ENCODE assay signal across 8 mouse cellular contexts in the genomic region with DNA sequence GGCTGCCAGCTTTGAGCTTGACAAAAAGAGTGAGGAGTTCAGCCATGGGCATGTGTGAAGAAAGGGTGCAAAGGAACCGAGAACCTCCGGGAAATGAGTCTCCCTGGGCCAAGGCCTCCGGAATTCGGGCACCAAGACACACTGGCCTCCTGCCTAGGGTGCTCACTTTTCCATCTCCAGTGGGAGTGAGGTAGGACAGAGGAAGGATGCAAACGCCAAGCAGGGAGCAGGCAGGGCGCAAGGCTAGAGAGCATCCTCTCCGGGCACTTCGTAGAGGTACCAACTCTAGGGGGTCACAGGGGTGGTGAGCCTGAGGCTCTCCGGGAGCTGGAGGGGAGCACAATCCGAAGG. TPM values are rescaled to one million over a fixed set of nuclear protein-coding genes. Genes with fewer than 3 reads are reported as not detected.
DNase-seq lines count a peak whose midpoint lies in the region; ATAC-seq lines count a peak whose summit lies in the region.

No protein-coding gene starts in this region.

- H3K4me2 ChIP-seq in lung, embryonic 15.5 days: peak overlapping the region; percentile 94
- peak overlapping the region; percentile 56 for H3K4me2 ChIP-seq in forebrain, embryonic 16.5 days (ENCODE audit: low read length)
- H3K4me2 ChIP-seq in liver, embryonic 13.5 days: peak overlapping the region; percentile 75

- H3K4me1 ChIP-seq in lung, embryonic 15.5 days: peaks cover 28% of the 10 kb centered on the region
- H3K4me1 ChIP-seq in forebrain, embryonic 16.5 days (replicated peaks; ENCODE audit: control insufficient read depth, insufficient read depth, low read length): peaks cover 49% of the 10 kb centered on the region
- H3K4me1 ChIP-seq in liver, embryonic 13.5 days (replicated peaks): 0 out of 2 replicates have a peak, but pooled peaks cover 6% of the 10 kb centered on the region

- H3K36me3 ChIP-seq in lung, embryonic 15.5 days: no peaks in the 10 kb centered on the region
- no peaks in the 10 kb centered on the region for H3K36me3 ChIP-seq in forebrain, embryonic 16.5 days (ENCODE audit: control insufficient read depth, insufficient read depth)
- H3K36me3 ChIP-seq in liver, embryonic 13.5 days: no peaks in the 10 kb centered on the region

- ATAC-seq in cerebellum, adult (ENCODE audit: insufficient number of reproducible peaks, low FRiP score, low TSS enrichment): peak; percentile 31; the same call in 1 of the 2 replicates
- no peak for ATAC-seq in lung, embryonic 15.5 days (ENCODE audit: borderline replicate concordance, extremely low read depth, low FRiP score, low TSS enrichment)
- peak; percentile 11 for ATAC-seq in forebrain, embryonic 16.5 days
- no peak; the same call in 1 of the 2 replicates for ATAC-seq in liver, embryonic 13.5 days (ENCODE audit: low read depth)

- H3K4me3 ChIP-seq in lung, embryonic 15.5 days: peak overlapping the region; percentile 82
- peak overlapping the region; percentile 98 for H3K4me3 ChIP-seq in forebrain, embryonic 16.5 days (replicated peaks; ENCODE audit: low read length)
- H3K4me3 ChIP-seq in liver, embryonic 13.5 days (replicated peaks): peak overlapping the region; percentile 60

- no peak for DNase-seq in cerebellum, adult 9-11 months
- DNase-seq in lung, postnatal 14 days: no peak
- no peak for DNase-seq in liver, embryonic 13.5 days
- no peak for DNase-seq in urinary bladder, postnatal 4 days (ENCODE audit: low spot score in 2 of 2)
- DNase-seq in urinary bladder, postnatal 25 days (ENCODE audit: low spot score): no peak

- peak overlapping the region; percentile 91; the same call in 1 of the 2 replicates for H3K27ac ChIP-seq in lung, embryonic 15.5 days
- peak overlapping the region; percentile 93 for H3K27ac ChIP-seq in forebrain, embryonic 16.5 days (ENCODE audit: low read length)
- no peak overlapping the region for H3K27ac ChIP-seq in liver, embryonic 13.5 days

- peaks cover 25% of the 10 kb centered on the region for H3K27me3 ChIP-seq in lung, embryonic 15.5 days
- H3K27me3 ChIP-seq in forebrain, embryonic 16.5 days (replicated peaks; ENCODE audit: control insufficient read depth, insufficient read depth, low read length): no peaks in the 10 kb centered on the region
- H3K27me3 ChIP-seq in liver, embryonic 13.5 days: peaks cover 73% of the 10 kb centered on the region

- H3K9me3 ChIP-seq in lung, embryonic 15.5 days: no peaks in the 10 kb centered on the region
- no peaks in the 10 kb centered on the region for H3K9me3 ChIP-seq in forebrain, embryonic 16.5 days (ENCODE audit: control insufficient read depth, low read length)
- no peaks in the 10 kb centered on the region for H3K9me3 ChIP-seq in liver, embryonic 13.5 days (replicated peaks)

- under 1% methylated on average over 10 of the region's 10 CpGs for WGBS in lung, embryonic 15.5 days
- WGBS in forebrain, embryonic 16.5 days: under 1% methylated on average over 10 of the region's 10 CpGs
- WGBS in liver, embryonic 13.5 days (ENCODE audit: insufficient replicate concordance): 12% methylated on average over 10 of the region's 10 CpGs

- H3K9ac ChIP-seq in lung, embryonic 15.5 days: peak overlapping the region; percentile 81
- peak overlapping the region; percentile 97 for H3K9ac ChIP-seq in forebrain, embryonic 16.5 days (replicated peaks; ENCODE audit: low read depth, low read length)
- peak overlapping the region; percentile 50; the same call in 1 of the 2 replicates for H3K9ac ChIP-seq in liver, embryonic 13.5 days

RNA-seq across cellular contexts. Expression of a gene that starts 38.4 kb away (rescaled TPM):
- polyA plus RNA-seq in lung, embryonic 15.5 days (2015; fragmentation: Nextera tagmentation; extraction: Ambion mirVana): 9.3 and 10.5 TPM in 2 replicates
- 16.9 and 22.4 TPM in 2 replicates for polyA plus RNA-seq in forebrain, embryonic 16.5 days (2015; fragmentation: Nextera tagmentation; extraction: Ambion mirVana)
- polyA plus RNA-seq in liver, embryonic 13.5 days (2015; fragmentation: Nextera tagmentation; extraction: Ambion mirVana): 0.44 and 0.51 TPM in 2 replicates

Comparison
In these comparisons a context has a peak if more than half of its experiments do, and no peak if none do; other contexts are left out.
1. ATAC-seq: peak in cerebellum, adult (single experiment) and forebrain, embryonic 16.5 days (single experiment); none in lung, embryonic 15.5 days (single experiment) and liver, embryonic 13.5 days (single experiment).
2. Peak in every context shown above with its lines, with median percentiles within 50 percentile points of each other: H3K4me2 ChIP-seq, H3K4me3 ChIP-seq and H3K9ac ChIP-seq.